Mouse (Mus musculus): ENCODE data around the gene Tle3.

- TF ChIP-seq POLR2A (IDR thresholded peaks at IDR 0.05; ENCODE audit: extremely low read depth, insufficient read depth, low read length) (no peak), CTCF (IDR thresholded peaks at IDR 0.05; ENCODE audit: low read depth, low read length) (no peak)
Observed at GRCm38 (mm10) chr9:61373942-61374900, 2.1 kb downstream of the Tle3 start.

Measured in liver, adult 2 months (tissue).